Mouse (Mus musculus): ENCODE data around the gene Sipa1l2. TPM values are rescaled to one million over a fixed set of nuclear protein-coding genes. Genes with fewer than 3 reads are reported as not detected.

Gene Sipa1l2
- total RNA-seq, 1 experiment from 2014 or later, result 14.4 TPM

DNA sequence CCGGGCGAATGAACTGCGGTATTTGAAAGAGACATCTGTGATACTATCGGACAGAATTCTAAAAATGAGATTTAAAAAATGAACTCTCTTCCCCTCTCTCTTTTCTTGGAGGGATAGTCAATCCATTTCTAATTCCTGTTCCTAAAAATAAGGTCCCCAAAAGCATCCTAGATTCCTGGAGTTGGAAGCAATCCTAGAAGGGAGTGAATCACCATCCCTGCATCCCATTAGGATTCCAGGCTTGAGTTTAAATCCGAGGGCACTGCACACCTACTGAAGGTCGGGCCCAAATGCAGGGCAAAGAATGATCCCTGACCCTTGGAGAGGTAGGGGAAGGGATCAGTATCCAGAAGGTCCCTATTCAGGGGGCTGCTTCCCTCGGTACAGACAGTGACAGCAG, 17.0 kb upstream of the Sipa1l2 start:
- ATAC-seq (replicated peaks; ENCODE audit: insufficient number of reproducible peaks, low FRiP score, low TSS enrichment, poor library complexity, severe bottlenecking), result no peak

DNA sequence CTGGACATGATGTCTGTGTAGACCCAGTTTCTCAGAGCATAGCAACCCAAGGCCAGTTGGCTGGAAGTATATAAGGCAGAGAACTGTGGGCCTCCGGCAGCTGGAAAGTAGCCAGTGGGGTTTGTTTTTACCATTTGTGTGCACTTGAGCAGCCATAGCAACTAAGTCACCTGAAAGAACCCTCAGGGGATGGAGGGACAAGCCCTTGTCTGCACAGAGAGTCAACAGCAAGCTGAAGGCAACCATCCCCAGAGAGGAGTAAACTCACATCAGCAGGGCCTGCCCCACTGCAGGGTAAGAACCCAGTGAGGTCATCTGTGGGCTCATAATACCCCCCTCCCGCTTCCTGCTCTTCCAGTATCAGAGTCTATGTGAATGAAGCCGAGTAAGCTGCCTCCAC, 14.7 kb upstream of the Sipa1l2 start:
- no peak for ATAC-seq (replicated peaks; ENCODE audit: insufficient number of reproducible peaks, low FRiP score, low TSS enrichment, poor library complexity, severe bottlenecking)

DNA sequence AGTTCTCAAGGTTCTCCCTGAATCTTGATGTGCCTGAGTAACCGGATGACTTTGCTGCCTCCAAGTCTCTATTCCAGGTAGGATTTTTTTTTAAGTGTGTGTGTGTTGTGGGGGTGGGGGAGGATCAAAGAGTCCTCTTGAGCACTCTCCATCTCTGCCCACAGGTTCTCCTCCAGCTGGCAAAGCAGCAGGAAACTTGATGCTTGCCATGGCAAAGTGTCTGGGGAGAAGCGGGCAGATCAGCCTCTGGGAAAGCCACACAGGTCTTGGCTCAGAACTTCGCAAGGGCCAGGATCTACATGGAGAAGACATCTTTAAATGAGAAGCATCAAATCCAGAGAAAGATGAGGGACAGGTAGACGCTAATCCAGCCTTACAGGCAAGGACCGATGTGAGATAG, 10.8 kb upstream of the Sipa1l2 start:
- ATAC-seq (replicated peaks; ENCODE audit: insufficient number of reproducible peaks, low FRiP score, low TSS enrichment, poor library complexity, severe bottlenecking), result no peak

DNA sequence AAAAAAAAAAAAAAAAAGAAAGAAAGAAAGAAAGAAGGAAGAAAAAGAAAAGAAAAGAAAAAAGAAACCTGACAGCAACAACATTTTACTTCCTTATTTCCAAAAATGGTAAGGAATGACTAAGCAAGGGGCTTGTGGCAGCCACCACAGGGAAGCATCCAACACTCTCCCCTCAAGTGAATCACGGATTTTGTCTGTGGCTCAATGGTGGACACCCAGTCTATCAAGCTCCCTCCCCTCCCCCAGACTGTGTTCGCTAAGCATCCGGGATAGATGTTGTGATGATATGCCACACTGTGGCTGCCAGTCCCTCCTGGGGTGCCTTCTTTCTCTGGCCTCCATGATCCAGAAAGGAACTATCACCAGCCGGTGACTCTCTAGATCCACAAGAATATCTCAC, 6.5 kb upstream of the Sipa1l2 start:
- no peak for ATAC-seq (replicated peaks; ENCODE audit: insufficient number of reproducible peaks, low FRiP score, low TSS enrichment, poor library complexity, severe bottlenecking)

DNA sequence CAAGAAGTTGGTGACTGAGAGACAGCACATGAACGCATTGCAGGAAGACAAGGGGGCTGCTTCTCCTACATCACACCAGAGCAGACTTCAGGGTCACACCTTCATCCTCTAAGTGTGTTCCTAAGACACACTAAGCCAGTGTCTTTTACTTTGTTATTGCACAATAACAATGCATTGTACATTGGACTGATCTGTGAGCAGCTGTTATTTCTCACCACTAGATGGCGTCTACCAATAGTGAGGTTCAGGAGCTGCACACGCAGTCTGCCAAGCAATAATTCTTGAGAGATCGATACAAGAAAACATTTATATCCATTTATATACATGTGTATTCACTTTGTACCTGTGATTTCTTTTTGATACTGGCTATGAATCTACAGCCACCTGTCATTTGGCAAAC, 4.7 kb upstream of the Sipa1l2 start:
- ATAC-seq (replicated peaks; ENCODE audit: insufficient number of reproducible peaks, low FRiP score, low TSS enrichment, poor library complexity, severe bottlenecking), result peak; percentile 37; the same call in 1 of the 2 replicates

GRCm38 (mm10) chr8:125572246-125572645, 2.6 kb upstream of the Sipa1l2 start:
- no peak for ATAC-seq (replicated peaks; ENCODE audit: insufficient number of reproducible peaks, low FRiP score, low TSS enrichment, poor library complexity, severe bottlenecking)

GRCm38 (mm10) chr8:125570835-125571465, 1.3 kb upstream of the Sipa1l2 start:
- no peak for ATAC-seq (replicated peaks; ENCODE audit: insufficient number of reproducible peaks, low FRiP score, low TSS enrichment, poor library complexity, severe bottlenecking)

GRCm38 (mm10) chr8:125570389-125570788, 781 bp upstream of the Sipa1l2 start:
- ATAC-seq (replicated peaks; ENCODE audit: insufficient number of reproducible peaks, low FRiP score, low TSS enrichment, poor library complexity, severe bottlenecking), result no peak

DNA sequence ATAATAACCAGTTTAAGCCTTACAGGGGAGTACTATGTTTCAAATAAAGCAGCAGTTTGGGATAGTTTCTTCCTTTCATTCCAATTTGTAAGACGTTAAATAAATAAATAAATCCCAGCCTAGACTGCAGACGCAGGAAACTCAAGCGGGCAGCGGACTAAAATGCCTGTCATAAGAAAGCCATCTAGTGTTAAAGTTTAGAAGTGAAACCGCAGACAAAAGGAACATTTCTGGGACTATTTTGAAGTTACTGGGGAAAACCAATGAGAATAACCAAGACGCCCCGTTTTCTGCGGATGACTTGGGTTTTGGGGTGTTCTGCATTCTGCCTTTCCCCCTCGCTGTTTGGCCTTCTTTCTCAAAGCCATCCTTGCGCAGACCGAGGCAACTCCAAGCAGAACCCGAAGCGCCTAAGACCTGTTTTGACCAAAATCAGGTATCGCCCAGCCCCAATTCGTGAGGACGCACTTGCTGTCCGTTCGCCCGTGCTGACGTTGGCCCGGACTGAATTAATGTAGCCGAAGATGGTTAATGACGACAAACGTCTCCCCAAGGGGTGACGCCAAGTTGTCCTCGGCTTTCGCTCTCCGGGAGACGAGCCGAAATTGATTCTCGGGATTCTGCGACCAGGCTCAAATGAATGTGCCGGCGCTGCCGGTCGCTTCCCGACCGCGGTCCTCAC, 616 bp downstream of the Sipa1l2 start:
- ATAC-seq (replicated peaks; ENCODE audit: insufficient number of reproducible peaks, low FRiP score, low TSS enrichment, poor library complexity, severe bottlenecking), result peak; percentile 19; the same call in 1 of the 2 replicates

- ATAC-seq (replicated peaks; ENCODE audit: insufficient number of reproducible peaks, low FRiP score, low TSS enrichment, poor library complexity, severe bottlenecking), result peak; percentile 57
Observed at GRCm38 (mm10) chr8:125568421-125568850, 1.2 kb downstream of the Sipa1l2 start.

GRCm38 (mm10) chr8:125567569-125567968, 2.0 kb downstream of the Sipa1l2 start:
- no peak for ATAC-seq (replicated peaks; ENCODE audit: insufficient number of reproducible peaks, low FRiP score, low TSS enrichment, poor library complexity, severe bottlenecking)

DNA sequence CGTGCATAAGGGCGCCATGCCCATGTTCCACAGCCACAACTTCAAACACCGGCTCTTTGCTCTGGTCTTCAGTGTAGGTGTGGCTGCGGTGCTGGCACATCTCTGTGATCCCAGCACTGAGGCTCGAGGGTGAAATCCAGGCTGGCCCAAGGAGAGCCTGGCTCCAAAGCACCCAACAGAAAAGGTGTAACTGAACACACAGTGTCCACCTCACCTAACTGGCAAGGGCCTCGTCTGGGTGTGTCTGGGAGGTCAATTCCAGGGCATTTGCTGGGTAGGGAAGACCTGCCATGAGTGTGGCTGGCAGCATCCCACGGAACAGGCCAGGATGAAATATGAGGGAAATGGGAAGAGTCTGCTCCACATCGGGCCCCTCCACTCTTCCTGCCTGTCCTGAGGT, 6.7 kb downstream of the Sipa1l2 start:
- ATAC-seq (replicated peaks; ENCODE audit: insufficient number of reproducible peaks, low FRiP score, low TSS enrichment, poor library complexity, severe bottlenecking), result no peak

- ATAC-seq (replicated peaks; ENCODE audit: insufficient number of reproducible peaks, low FRiP score, low TSS enrichment, poor library complexity, severe bottlenecking), result no peak
Observed at GRCm38 (mm10) chr8:125560825-125561490, 8.7 kb downstream of the Sipa1l2 start.

GRCm38 (mm10) chr8:125559066-125559653, 10.4 kb downstream of the Sipa1l2 start:
- no peak for ATAC-seq (replicated peaks; ENCODE audit: insufficient number of reproducible peaks, low FRiP score, low TSS enrichment, poor library complexity, severe bottlenecking)

GRCm38 (mm10) chr8:125558109-125559065, 11.2 kb downstream of the Sipa1l2 start:
- peak; percentile 48 for ATAC-seq (replicated peaks; ENCODE audit: insufficient number of reproducible peaks, low FRiP score, low TSS enrichment, poor library complexity, severe bottlenecking)

- no peak for ATAC-seq (replicated peaks; ENCODE audit: insufficient number of reproducible peaks, low FRiP score, low TSS enrichment, poor library complexity, severe bottlenecking)
Observed at GRCm38 (mm10) chr8:125557391-125558108, 12.1 kb downstream of the Sipa1l2 start.

DNA sequence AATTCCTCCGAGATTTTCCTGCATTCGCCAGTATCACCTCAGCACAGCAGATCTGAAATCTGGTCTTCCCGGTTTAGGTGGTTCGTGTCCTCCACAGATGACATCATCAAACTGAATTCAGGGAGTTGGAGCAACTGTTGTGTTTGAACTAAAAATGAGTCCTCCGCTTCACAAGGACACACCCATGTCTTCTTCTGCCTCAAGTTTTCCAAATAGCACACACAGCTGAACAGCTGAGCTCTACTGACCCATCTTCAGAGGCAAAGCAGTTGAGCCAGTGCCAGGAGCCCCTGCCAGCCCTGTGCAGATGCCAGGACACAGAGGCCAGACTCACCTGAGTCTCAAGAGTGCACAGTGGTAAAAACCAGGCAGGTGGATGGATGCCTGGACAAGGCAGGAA, 12.9 kb downstream of the Sipa1l2 start:
- ATAC-seq (replicated peaks; ENCODE audit: insufficient number of reproducible peaks, low FRiP score, low TSS enrichment, poor library complexity, severe bottlenecking), result no peak

- no peak for ATAC-seq (replicated peaks; ENCODE audit: insufficient number of reproducible peaks, low FRiP score, low TSS enrichment, poor library complexity, severe bottlenecking)
Observed at GRCm38 (mm10) chr8:125550567-125550966, 19.0 kb downstream of the Sipa1l2 start.
